ENCODE assay signal across 31 mouse cellular contexts in the genomic region with DNA sequence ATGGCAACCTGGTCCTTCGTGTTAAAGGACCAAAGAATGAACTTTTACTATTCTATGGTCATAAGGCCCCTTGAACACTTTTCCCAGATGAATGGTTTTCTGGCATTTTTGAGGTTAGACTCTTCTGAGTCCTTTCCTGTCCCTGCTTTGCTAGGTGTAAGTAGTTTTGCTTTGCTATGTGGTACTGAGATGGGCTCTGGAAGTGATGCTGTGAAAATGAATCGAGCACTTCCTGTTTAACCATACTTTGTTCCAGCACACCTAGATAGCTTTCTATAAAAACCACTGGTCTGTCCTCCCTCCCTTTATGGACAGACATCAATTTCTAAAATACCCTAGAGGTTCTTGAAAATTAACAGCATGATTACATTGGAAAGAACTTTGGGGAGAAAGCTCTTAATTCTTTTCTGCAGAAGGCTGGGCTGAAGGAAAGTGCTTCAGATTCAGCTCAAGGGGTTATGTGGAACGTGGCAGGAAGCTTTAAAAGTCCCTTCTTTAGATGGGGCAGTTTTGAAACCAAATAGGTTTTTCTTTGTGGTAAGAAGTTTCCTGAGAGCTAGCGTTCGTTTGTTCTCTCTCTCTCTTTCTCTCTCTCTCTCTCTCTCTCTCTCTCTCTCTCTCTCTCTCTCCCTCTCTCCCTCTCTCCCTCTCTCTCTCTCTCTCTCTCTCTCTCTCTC. TPM values are rescaled to one million over a fixed set of nuclear protein-coding genes. Genes with fewer than 3 reads are reported as not detected.
DNase-seq lines count a peak whose midpoint lies in the region; TF ChIP-seq lines count a peak whose summit lies in the region.
"Had no signal": no experiment of that assay in that cellular context is flagged by ENCODE, and none has a peak within 500 bp of the region (broad histone marks: within the 10 kb centered on the region; RNA-seq: fewer than 3 reads in every experiment).

No protein-coding gene starts in this region.

- dilution Hi-C loops in CH12.LX (cut with MboI; ENCODE audit: extremely low pct_ligation_motif_present, extremely low pct_unique_long_range_greater_than_20kb, low sequenced_read_pairs), result no loop called here

- TF ChIP-seq CTCF in CH12.LX (conservative IDR thresholded peaks at IDR 0.05 in 1 of 2, IDR thresholded peaks at IDR 0.05 in 1 of 2; ENCODE audit: low read depth in 2 of 2, low read length in 2 of 2), result no peak

- no peaks in the 10 kb centered on the region for H3K27me3 ChIP-seq in CH12.LX (replicated peaks)
- H3K27me3 ChIP-seq: embryonic facial prominence, embryonic 15.5 days; forebrain, embryonic 15.5 days had no signal

- no peak overlapping the region for H3K4me3 ChIP-seq in CH12.LX (replicated peaks in 1 of 3; ENCODE audit: low read depth in 2 of 3, low read length in 2 of 3, poor library complexity in 1 of 3)
- H3K4me3 ChIP-seq: embryonic facial prominence, embryonic 13.5 days; embryonic facial prominence, embryonic 15.5 days; erythroblast, embryonic 14.5 days; forebrain, embryonic 10.5 days; forebrain, embryonic 12.5 days; forebrain, embryonic 15.5 days had no signal

- no peaks in the 10 kb centered on the region for H3K9me3 ChIP-seq in CH12.LX (replicated peaks; ENCODE audit: low read length)
- H3K9me3 ChIP-seq: embryonic facial prominence, embryonic 13.5 days; embryonic facial prominence, embryonic 15.5 days; forebrain, embryonic 10.5 days; forebrain, embryonic 12.5 days; forebrain, embryonic 15.5 days had no signal

- H3K4me2 ChIP-seq in CH12.LX (ENCODE audit: insufficient read depth, low read depth, poor library complexity, severe bottlenecking), result no peak overlapping the region; the same call in 1 of the 2 replicates
- H3K4me2 ChIP-seq: embryonic facial prominence, embryonic 13.5 days; embryonic facial prominence, embryonic 15.5 days; forebrain, embryonic 12.5 days; forebrain, embryonic 15.5 days had no signal

- intact Hi-C loops in heart, postnatal 25 days (cut with DNase I), result loop anchor here (10.0 kb wide), 1 partner anchor 230 kb away; no protein-coding TSS in a partner anchor

- no peak for TF ChIP-seq POLR2A in CH12.LX (IDR thresholded peaks at IDR 0.05; ENCODE audit: low read depth, low read length)

- TF ChIP-seq RAD21 in CH12.LX (IDR thresholded peaks at IDR 0.05; ENCODE audit: low read depth, low read length), result no peak

- no peak for TF ChIP-seq EP300 in CH12.LX (IDR thresholded peaks at IDR 0.05; ENCODE audit: low read length)

- H3K36me3 ChIP-seq in CH12.LX (replicated peaks in 1 of 2; ENCODE audit: control insufficient read depth in 1 of 2, insufficient read depth in 1 of 2, low read length in 1 of 2), result peaks cover 5 to 35% of the 10 kb centered on the region in 2 experiments
- H3K36me3 ChIP-seq: forebrain, embryonic 12.5 days; forebrain, embryonic 15.5 days had no signal

- no peaks in the 10 kb centered on the region for H3K79me2 ChIP-seq in CH12.LX (replicated peaks; ENCODE audit: control insufficient read depth, extremely low read depth, insufficient read depth, poor library complexity, severe bottlenecking)

- in situ Hi-C loops in CH12.LX (cut with MboI; ENCODE audit: low pct_ligation_motif_present, low pct_unique_long_range_greater_than_20kb, low sequenced_read_pairs), result no loop called here

- H3K9ac ChIP-seq in CH12.LX (ENCODE audit: insufficient read depth, low read depth), result no peak overlapping the region
- H3K9ac ChIP-seq: embryonic facial prominence, embryonic 13.5 days; embryonic facial prominence, embryonic 15.5 days; forebrain, embryonic 12.5 days; forebrain, embryonic 15.5 days; forebrain, postnatal 0 days had no signal

- peaks cover 3 to 43% of the 10 kb centered on the region in 2 experiments; a peak in 3 of 4 replicates for H3K4me1 ChIP-seq in CH12.LX (ENCODE audit: control insufficient read depth in 1 of 2, insufficient read depth in 2 of 2)
- H3K4me1 ChIP-seq: embryonic facial prominence, embryonic 13.5 days; embryonic facial prominence, embryonic 15.5 days; forebrain, embryonic 10.5 days; forebrain, embryonic 12.5 days; forebrain, embryonic 15.5 days had no signal

- peak; percentile 7 for DNase-seq in CD4-positive helper T cell, adult 2 months (ENCODE audit: low read depth, low spot score)
- no peak for DNase-seq in CH12.LX (ENCODE audit: extremely low read depth)
- DNase-seq in induced T-regulatory cell, adult 2 months (ENCODE audit: low read depth), result peak; percentile 39
- no peak for DNase-seq in layer of hippocampus, postnatal 14 days (ENCODE audit: low spot score in 2 of 2)
- DNase-seq in Muller cell, postnatal 12 days (ENCODE audit: inconsistent ontology term), result no peak
- no peak for DNase-seq in heart, postnatal 25 days (ENCODE audit: low spot score)
- DNase-seq: adrenal gland, adult 2 months; adrenal gland, postnatal 10 days; adrenal gland, postnatal 25 days; B cell, adult 2 months; cerebellum, adult 11 months; cerebellum, adult 18-20 months; cerebellum, adult 8-10 months; cerebellum, adult 9-11 months; cerebellum, postnatal 14 days; cerebellum, postnatal 36 days; embryo, embryonic 11 days; forebrain, postnatal 0 days had no signal

- H3K27ac ChIP-seq in CH12.LX (ENCODE audit: insufficient read depth, low read depth), result no peak overlapping the region; the same call in 1 of the 2 replicates
- H3K27ac ChIP-seq: embryonic facial prominence, embryonic 13.5 days; embryonic facial prominence, embryonic 15.5 days; forebrain, embryonic 10.5 days; forebrain, embryonic 12.5 days; forebrain, embryonic 15.5 days had no signal

TF ChIP-seq in CH12.LX, 34 proteins besides CTCF, POLR2A, EP300 and RAD21:
- TF ChIP-seq PAX5 (IDR thresholded peaks at IDR 0.05; ENCODE audit: low read length), result no peak
- TF ChIP-seq SMC3 (IDR thresholded peaks at IDR 0.05; ENCODE audit: low read depth, low read length), result no peak
- TF ChIP-seq ELF1 (IDR thresholded peaks at IDR 0.05; ENCODE audit: low read depth, low read length), result 0 out of 2 replicates have a peak, but pooled peaks have one; percentile 18

RNA-seq across cellular contexts. Expression of gene Igbp1, which starts 10.2 kb away (rescaled TPM):
- total RNA-seq in CH12.LX (2012; rRNA removed), result 64.2 and 72.7 TPM in 2 replicates
- total RNA-seq in CH12.LX (2014; rRNA removed), result 116 and 124 TPM in 2 replicates
- 92.6 and 95.0 TPM in 2 replicates for polyA plus RNA-seq in CH12.LX (2012; ENCODE audit: insufficient read length, low read depth)
- total RNA-seq in layer of hippocampus, postnatal 14 days (2021), result 10 to 100 TPM; 34.5 to 36.8 TPM
- total RNA-seq in heart, postnatal 25 days (2021), result 10 to 100 TPM; 37.5 to 39.7 TPM

RNA-seq across cellular contexts. Expression of gene Dgat2l6, which starts 20.3 kb away (rescaled TPM):
- not detected in 2 replicates for total RNA-seq in CH12.LX (2012; rRNA removed)
- 0.07 TPM in 1 of 2 replicates, not detected in the other for total RNA-seq in CH12.LX (2014; rRNA removed)
- not detected in 2 replicates for polyA plus RNA-seq in CH12.LX (2012; ENCODE audit: insufficient read length, low read depth)
- total RNA-seq in layer of hippocampus, postnatal 14 days (2021), result not detected
- not detected for total RNA-seq in heart, postnatal 25 days (2021)
- total RNA-seq: adrenal gland, adult 2 months; adrenal gland, postnatal 10 days; adrenal gland, postnatal 25 days; adrenal gland, postnatal 4 days; common myeloid progenitor, adult 5-6 weeks; ES-E14; forebrain, postnatal 0 days; MEL had no signal
- polyA plus RNA-seq: adrenal gland, adult 2 months; brain, embryonic 14.5 days; embryonic facial prominence, embryonic 11.5 days; embryonic facial prominence, embryonic 13.5 days; embryonic facial prominence, embryonic 15.5 days; erythroblast, embryonic 14.5 days; forebrain, embryonic 10.5 days; forebrain, embryonic 12.5 days; forebrain, embryonic 15.5 days; forebrain, postnatal 0 days; Patski had no signal

Comparison
In these comparisons a context has a peak if more than half of its experiments do, and no peak if none do; other contexts are left out.
1. DNase-seq: peak in CD4-positive helper T cell, adult 2 months (single experiment) and induced T-regulatory cell, adult 2 months (single experiment); none in CH12.LX (single experiment), layer of hippocampus, postnatal 14 days (0 of 2), Muller cell, postnatal 12 days (single experiment) and heart, postnatal 25 days (single experiment).